Mouse (Mus musculus) midbrain, embryonic 16.5 days (tissue): ENCODE measurements at regions not wholly inside any gene's neighbourhood (a gene's known extent, or its start where the extent isn't known, plus 50 kb on each side); places are given as distances from the start of the nearest gene placed in this dataset.

Experiments used
- ATAC-seq: fragments of 200-750 bp; cut with Nextera tagmentation; 2 replicates; pipeline ENCODE4 v1.8.0; 2017; ENCODE audit warnings: moderate TSS enrichment
- H3K27ac ChIP-seq: fragments of 300-500 bp; sonication (generic); 2 replicates; pipeline ENCODE4 v1.5.1; 2014; ENCODE audit warnings: mild to moderate bottlenecking, low read length, mixed read lengths
- H3K27me3 ChIP-seq: fragments of 300-500 bp; sonication (generic); 2 replicates; pipeline ENCODE4 v1.6.1; 2014; ENCODE audit warnings: low read depth, low read length, mixed read lengths; ENCODE audit not compliant: control insufficient read depth, insufficient read depth
- H3K36me3 ChIP-seq: fragments of 300-500 bp; sonication (generic); 2 replicates; pipeline ENCODE4 v1.6.1; 2014; ENCODE audit warnings: mild to moderate bottlenecking, low read length, moderate library complexity, mixed read lengths; ENCODE audit not compliant: control insufficient read depth, insufficient read depth
- H3K4me1 ChIP-seq: fragments of 300-500 bp; sonication (generic); 2 replicates; pipeline ENCODE4 v1.6.1; 2014; ENCODE audit warnings: mild to moderate bottlenecking, low read length, mixed read lengths; ENCODE audit not compliant: control insufficient read depth, insufficient read depth
- H3K4me2 ChIP-seq: fragments of 300-500 bp; sonication (generic); 2 replicates; pipeline ENCODE4 v1.6.1; 2014; ENCODE audit warnings: mild to moderate bottlenecking, low read length, mixed read lengths
- H3K4me3 ChIP-seq: fragments of 300-500 bp; sonication (generic); 2 replicates; pipeline ENCODE4 v1.5.1; 2014; ENCODE audit warnings: low read depth, mild to moderate bottlenecking, low read length, moderate library complexity, mixed read lengths
- H3K9ac ChIP-seq: fragments of 300-500 bp; sonication (generic); 2 replicates; pipeline ENCODE4 v1.6.1; 2014; ENCODE audit warnings: low read depth, low read length, mixed read lengths
- H3K9me3 ChIP-seq: fragments of 300-500 bp; sonication (generic); replicated peaks from 2 replicates; pipeline ENCODE4 v1.6.1; 2014; ENCODE audit warnings: mild to moderate bottlenecking, low read length, mixed read lengths; ENCODE audit not compliant: control insufficient read depth, poor library complexity, severe bottlenecking
- WGBS: fragments of 180-500 bp; shearing (Covaris S2); extraction: QIAGEN DNeasy Blood & Tissue Kit; methylation state at CpG from one replicate; pipeline ENCODE4 v1.1.7; 2014; 5-methylcytosine and 5-hydroxymethylcytosine counted together

GRCm38 (mm10) chr5:74827944-74828343, 125.2 kb upstream of the Lnx1 start:
- Histone ChIP-seq H3K36me3 (no peaks in the 10 kb centered on the region), H3K27ac (no peak overlapping the region), H3K4me2 (no peak overlapping the region), H3K9ac (no peak overlapping the region), H3K4me3 (no peak overlapping the region), H3K4me1 (0 out of 2 replicates have a peak, but pooled peaks cover 2% of the 10 kb centered on the region), H3K9me3 (no peaks in the 10 kb centered on the region), H3K27me3 (no peaks in the 10 kb centered on the region)
- ATAC-seq, result no peak
- WGBS, result 68% methylated on average over 4 of the region's 4 CpGs

GRCm38 (mm10) chr5:74825517-74826254, 123.0 kb upstream of the Lnx1 start:
- no peaks in the 10 kb centered on the region for H3K9me3 ChIP-seq
- H3K4me2 ChIP-seq, result no peak overlapping the region
- WGBS, result 56% methylated on average over 5 of the region's 5 CpGs
- 0 out of 2 replicates have a peak, but pooled peaks cover 2% of the 10 kb centered on the region for H3K4me1 ChIP-seq
- H3K27ac ChIP-seq, result no peak overlapping the region
- ATAC-seq, result no peak
- no peaks in the 10 kb centered on the region for H3K27me3 ChIP-seq
- H3K4me3 ChIP-seq, result no peak overlapping the region
- H3K9ac ChIP-seq, result no peak overlapping the region
- H3K36me3 ChIP-seq, result no peaks in the 10 kb centered on the region

DNA sequence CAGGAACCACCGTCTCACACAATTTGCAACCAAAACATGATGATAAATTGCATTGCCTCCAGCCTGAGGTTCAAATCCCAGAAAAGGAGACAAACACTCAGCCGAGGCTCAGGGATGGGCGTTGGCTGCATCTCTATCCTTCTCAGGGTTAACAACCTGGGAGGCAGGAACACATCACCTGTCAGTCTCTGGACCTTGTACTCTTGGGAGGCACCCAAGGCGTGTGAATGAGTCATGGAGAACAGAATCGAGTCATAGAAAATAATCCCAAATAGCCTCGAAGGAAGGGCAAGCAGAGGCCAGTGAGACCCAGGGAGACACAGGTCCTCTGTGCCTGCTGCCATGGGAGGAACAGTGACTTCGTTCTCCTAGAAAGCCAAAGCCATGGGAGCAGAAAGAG, 121.0 kb upstream of the Lnx1 start:
- Histone ChIP-seq H3K9me3 (no peaks in the 10 kb centered on the region), H3K4me1 (0 out of 2 replicates have a peak, but pooled peaks cover 2% of the 10 kb centered on the region), H3K4me2 (no peak overlapping the region), H3K9ac (no peak overlapping the region), H3K27me3 (no peaks in the 10 kb centered on the region), H3K27ac (no peak overlapping the region), H3K36me3 (no peaks in the 10 kb centered on the region), H3K4me3 (no peak overlapping the region)
- WGBS, result 85% methylated on average over 7 of the region's 7 CpGs
- ATAC-seq, result no peak

GRCm38 (mm10) chr5:74821969-74822368, 119.3 kb upstream of the Lnx1 start:
- H3K27me3 ChIP-seq, result no peaks in the 10 kb centered on the region
- 83% methylated on average over 4 of the region's 4 CpGs for WGBS

GRCm38 (mm10) chr5:74816523-74816922, 113.8 kb upstream of the Lnx1 start:
- H3K9me3 ChIP-seq, result no peaks in the 10 kb centered on the region
- H3K27me3 ChIP-seq, result no peaks in the 10 kb centered on the region; the same call in 1 of the 2 replicates
- no peaks in the 10 kb centered on the region for H3K36me3 ChIP-seq
- no peaks in the 10 kb centered on the region for H3K4me1 ChIP-seq
- H3K27ac ChIP-seq, result no peak overlapping the region
- ATAC-seq, result no peak
- H3K4me2 ChIP-seq, result no peak overlapping the region
- WGBS, result 54% methylated on average over 5 of the region's 5 CpGs
- H3K4me3 ChIP-seq, result no peak overlapping the region
- no peak overlapping the region for H3K9ac ChIP-seq

More at GRCm38 (mm10) chr5:74821969-74822368, 119.3 kb upstream of the Lnx1 start:
- H3K4me2 ChIP-seq, result no peak overlapping the region
- no peak for ATAC-seq
- 0 out of 2 replicates have a peak, but pooled peaks cover 2% of the 10 kb centered on the region for H3K4me1 ChIP-seq
- no peaks in the 10 kb centered on the region for H3K36me3 ChIP-seq
- no peak overlapping the region for H3K9ac ChIP-seq
- H3K9me3 ChIP-seq, result no peaks in the 10 kb centered on the region
- H3K4me3 ChIP-seq, result no peak overlapping the region
- H3K27ac ChIP-seq, result no peak overlapping the region

- Histone ChIP-seq H3K4me2 (no peak overlapping the region), H3K9ac (no peak overlapping the region), H3K4me3 (no peak overlapping the region), H3K36me3 (no peaks in the 10 kb centered on the region), H3K4me1 (no peaks in the 10 kb centered on the region), H3K27ac (no peak overlapping the region), H3K27me3 (no peaks in the 10 kb centered on the region; the same call in 1 of the 2 replicates), H3K9me3 (no peaks in the 10 kb centered on the region)
- no peak for ATAC-seq
- 19% methylated on average over 3 of the region's 3 CpGs for WGBS
Observed at GRCm38 (mm10) chr5:74813396-74813795, 110.7 kb upstream of the Lnx1 start.

GRCm38 (mm10) chr5:74811046-74811445, 108.3 kb upstream of the Lnx1 start:
- Histone ChIP-seq H3K4me2 (no peak overlapping the region), H3K4me3 (no peak overlapping the region), H3K9me3 (no peaks in the 10 kb centered on the region), H3K27ac (no peak overlapping the region), H3K36me3 (no peaks in the 10 kb centered on the region), H3K27me3 (no peaks in the 10 kb centered on the region; the same call in 1 of the 2 replicates), H3K9ac (no peak overlapping the region), H3K4me1 (no peaks in the 10 kb centered on the region)
- no peak for ATAC-seq
- WGBS, result 75% methylated on average over 7 of the region's 7 CpGs

GRCm38 (mm10) chr5:74807581-74808221, 105.0 kb upstream of the Lnx1 start:
- H3K4me1 ChIP-seq, result 0 out of 2 replicates have a peak, but pooled peaks cover under 1% of the 10 kb centered on the region
- no peak overlapping the region for H3K9ac ChIP-seq
- H3K9me3 ChIP-seq, result no peaks in the 10 kb centered on the region
- ATAC-seq, result no peak
- H3K4me2 ChIP-seq, result no peak overlapping the region
- H3K27me3 ChIP-seq, result no peaks in the 10 kb centered on the region
- H3K4me3 ChIP-seq, result no peak overlapping the region
- no peaks in the 10 kb centered on the region for H3K36me3 ChIP-seq
- no peak overlapping the region for H3K27ac ChIP-seq
- 82% methylated on average over 5 of the region's 5 CpGs for WGBS

GRCm38 (mm10) chr5:74801946-74802345, 99.2 kb upstream of the Lnx1 start:
- Histone ChIP-seq H3K4me3 (no peak overlapping the region), H3K36me3 (no peaks in the 10 kb centered on the region), H3K4me2 (no peak overlapping the region), H3K4me1 (0 out of 2 replicates have a peak, but pooled peaks cover 2% of the 10 kb centered on the region), H3K9me3 (no peaks in the 10 kb centered on the region), H3K9ac (no peak overlapping the region), H3K27me3 (peaks cover 6% of the 10 kb centered on the region), H3K27ac (no peak overlapping the region)
- 64% methylated on average over 9 of the region's 10 CpGs for WGBS
- ATAC-seq, result no peak
